Mouse (Mus musculus) 3T3-L1 (cell line): ENCODE measurements around the gene Ssxa1.
A peak's percentile ranks its signal among the peaks of the same experiment; 100 is the strongest.
"Not testable (repeated sequence)": the region's sequence is repeated elsewhere in the genome, so short reads cannot be mapped to it uniquely, and the experiment has no call there.

Source experiments
- DNase-seq: peaks from one replicate; pipeline ENCODE4 v3.0.0-alpha.2; 2015; ENCODE audit warnings: low read depth, low spot score

The Ssxa1 gene

GRCm38 (mm10) chrX:21115520-21115919 is at the start of gene Ssxa1:
Gene Ssxa1 (plus strand): TSS chrX:21115820.
- no peak for DNase-seq

GRCm38 (mm10) chrX:21068106-21068505 is 47.5 kb upstream of the Ssxa1 start, which contains the start of gene Spaca5:
Gene Spaca5 (plus strand): TSS chrX:21068406.
- no peak for DNase-seq

GRCm38 (mm10) chrX:21088645-21088982 is 27.0 kb upstream of the Ssxa1 start:
- DNase-seq = peak; percentile 14

- DNase-seq = peak; percentile 89
Observed at GRCm38 (mm10) chrX:21088983-21089866, 26.4 kb upstream of the Ssxa1 start, which contains the start of gene Zfp300. Gene Zfp300 (minus strand): TSS chrX:21089527.

GRCm38 (mm10) chrX:21089867-21090239 is 25.8 kb upstream of the Ssxa1 start:
- no peak for DNase-seq

- DNase-seq = not testable (repeated sequence)
Observed at GRCm38 (mm10) chrX:21146675-21147074, 31.1 kb downstream of the Ssxa1 start.
